Comparison of ENCODE assay signal across 38 mouse cellular contexts in the genomic region with DNA sequence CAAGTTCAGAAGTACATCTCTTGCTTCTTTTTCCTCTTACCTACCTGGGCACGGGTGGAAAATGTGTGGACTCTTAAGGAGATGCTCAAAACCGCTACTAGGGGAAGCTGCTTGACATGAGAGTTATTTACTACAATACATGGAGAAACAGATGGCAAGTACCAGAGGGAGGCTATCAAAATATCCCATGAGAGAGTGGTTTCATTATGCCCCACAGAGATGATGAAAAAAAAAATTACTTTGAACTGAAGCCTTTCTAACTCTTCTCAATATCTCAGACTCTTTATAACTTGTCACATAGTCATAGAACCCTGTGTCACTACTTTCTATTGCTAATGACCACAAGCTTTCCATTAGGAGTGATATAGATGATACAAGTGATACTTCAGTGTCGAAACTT. TPM values are rescaled to one million over a fixed set of nuclear protein-coding genes. Genes with fewer than 3 reads are reported as not detected.
"Had no signal": no experiment of that assay in that cellular context is flagged by ENCODE, and none has a peak within 500 bp of the region (broad histone marks: within the 10 kb centered on the region; RNA-seq: fewer than 3 reads in every experiment).

Gene Olfr616, minus strand, starts transcription at position 101 of the 400 bp plus-strand sequence.

- H3K27ac ChIP-seq: heart, embryonic 10.5 days; heart, embryonic 13.5 days; heart, embryonic 15.5 days; hindbrain, embryonic 10.5 days; hindbrain, embryonic 12.5 days; hindbrain, embryonic 13.5 days; hindbrain, embryonic 14.5 days; hindbrain, embryonic 15.5 days; hindbrain, postnatal 0 days; intestine, embryonic 15.5 days; kidney, embryonic 15.5 days; kidney, postnatal 0 days; left cerebral cortex, adult 2 months had no signal

- DNase-seq: heart, postnatal 10 days; heart, postnatal 14 days; heart, postnatal 36 days; heart, postnatal 4 days; kidney, adult 11 months; kidney, adult 18-20 months; kidney, adult 2 months; kidney, adult 8-10 months; kidney, adult 9 months; kidney, postnatal 10 days; kidney, postnatal 14 days; kidney, postnatal 25 days; kidney, postnatal 36 days; kidney, postnatal 4 days; layer of hippocampus, postnatal 36 days had no signal

- H3K4me3 ChIP-seq: heart, embryonic 10.5 days; heart, embryonic 12.5 days; heart, embryonic 13.5 days; heart, embryonic 15.5 days; hindbrain, embryonic 10.5 days; hindbrain, embryonic 12.5 days; hindbrain, embryonic 13.5 days; hindbrain, embryonic 15.5 days; intestine, embryonic 15.5 days; kidney, embryonic 15.5 days; left cerebral cortex, adult 2 months had no signal

RNA-seq across cellular contexts. Expression of gene Olfr616, which starts in this region (rescaled TPM):
- total RNA-seq: heart, postnatal 10 days; heart, postnatal 14 days; heart, postnatal 25 days; heart, postnatal 36 days; heart, postnatal 4 days; hematopoietic stem cell, adult 5-6 weeks; hindbrain, postnatal 0 days; layer of hippocampus, adult 18-20 months; layer of hippocampus, adult 8-10 months; layer of hippocampus, postnatal 10 days; layer of hippocampus, postnatal 14 days; layer of hippocampus, postnatal 25 days; layer of hippocampus, postnatal 36 days; left cerebral cortex, adult 18-20 months; left cerebral cortex, adult 2 months; left cerebral cortex, adult 8-10 months had no signal
